Mouse (Mus musculus) G1E-ER4 (cell line): ENCODE results near the gene M1ap. TPM values are rescaled to one million over a fixed set of nuclear protein-coding genes. Genes with fewer than 3 reads are reported as not detected.

Experiments used
- GATA1 ChIP-seq: IDR thresholded peaks from one replicate; pipeline ENCODE4 v1.8.0; 2012; ENCODE audit warnings: low read length, inconsistent platforms
- polyA plus RNA-seq: library from polyadenylated mRNA; stranded (reverse); fragments of >175 nt; gene quantifications from 2 replicates; pipeline ENCODE4 v1.2.3, GENCODE M21; 2012

M1ap gene
- polyA plus RNA-seq, 1 experiment: 2.1 TPM

- TF ChIP-seq GATA1: no peak
Observed at GRCm38 (mm10) chr6:82921426-82922224, 25.1 kb upstream of the M1ap start.

- TF ChIP-seq GATA1: no peak
Observed at GRCm38 (mm10) chr6:82925005-82925404, 21.7 kb upstream of the M1ap start.

- TF ChIP-seq GATA1: no peak
Observed at GRCm38 (mm10) chr6:82926106-82926505, 20.6 kb upstream of the M1ap start.

- TF ChIP-seq GATA1: no peak
Observed at GRCm38 (mm10) chr6:82926528-82926927, 20.2 kb upstream of the M1ap start.

GRCm38 (mm10) chr6:82927617-82928016 lies 19.1 kb upstream of the M1ap start:
- TF ChIP-seq GATA1: no peak

GRCm38 (mm10) chr6:82934616-82935230 lies 12.0 kb upstream of the M1ap start:
- no peak for TF ChIP-seq GATA1

- no peak for TF ChIP-seq GATA1
Observed at GRCm38 (mm10) chr6:82939167-82939912, 7.4 kb upstream of the M1ap start, which contains the start of gene Sema4f. TSS of gene Sema4f (minus strand) at chr6:82939769.

- no peak for TF ChIP-seq GATA1
Observed at GRCm38 (mm10) chr6:82940765-82941164, 5.9 kb upstream of the M1ap start.

- no peak for TF ChIP-seq GATA1
Observed at GRCm38 (mm10) chr6:82945750-82946149, 952 bp upstream of the M1ap start.

GRCm38 (mm10) chr6:82956553-82957251 lies 10.0 kb downstream of the M1ap start:
- no peak for TF ChIP-seq GATA1

GRCm38 (mm10) chr6:82961664-82962063 lies 15.0 kb downstream of the M1ap start:
- no peak for TF ChIP-seq GATA1

GRCm38 (mm10) chr6:82969249-82970084 lies 22.8 kb downstream of the M1ap start:
- TF ChIP-seq GATA1: no peak

- TF ChIP-seq GATA1: no peak
Observed at GRCm38 (mm10) chr6:82971031-82971430, 24.3 kb downstream of the M1ap start.

GRCm38 (mm10) chr6:82987411-82987971 lies 40.8 kb downstream of the M1ap start:
- TF ChIP-seq GATA1: no peak
